Mouse (Mus musculus) G1E-ER4 (cell line): Measurements from ENCODE around the gene Gad2. TPM values are rescaled to one million over a fixed set of nuclear protein-coding genes. Genes with fewer than 3 reads are reported as not detected.

Source experiments
- GATA1 ChIP-seq: IDR thresholded peaks from one replicate; pipeline ENCODE4 v1.8.0; 2012; ENCODE audit warnings: low read length, inconsistent platforms
- polyA plus RNA-seq: library from polyadenylated mRNA; stranded (reverse); fragments of >175 nt; gene quantifications from 2 replicates; pipeline ENCODE4 v1.2.3, GENCODE M21; 2012

The Gad2 gene
- not detected in 2 replicates for polyA plus RNA-seq

DNA sequence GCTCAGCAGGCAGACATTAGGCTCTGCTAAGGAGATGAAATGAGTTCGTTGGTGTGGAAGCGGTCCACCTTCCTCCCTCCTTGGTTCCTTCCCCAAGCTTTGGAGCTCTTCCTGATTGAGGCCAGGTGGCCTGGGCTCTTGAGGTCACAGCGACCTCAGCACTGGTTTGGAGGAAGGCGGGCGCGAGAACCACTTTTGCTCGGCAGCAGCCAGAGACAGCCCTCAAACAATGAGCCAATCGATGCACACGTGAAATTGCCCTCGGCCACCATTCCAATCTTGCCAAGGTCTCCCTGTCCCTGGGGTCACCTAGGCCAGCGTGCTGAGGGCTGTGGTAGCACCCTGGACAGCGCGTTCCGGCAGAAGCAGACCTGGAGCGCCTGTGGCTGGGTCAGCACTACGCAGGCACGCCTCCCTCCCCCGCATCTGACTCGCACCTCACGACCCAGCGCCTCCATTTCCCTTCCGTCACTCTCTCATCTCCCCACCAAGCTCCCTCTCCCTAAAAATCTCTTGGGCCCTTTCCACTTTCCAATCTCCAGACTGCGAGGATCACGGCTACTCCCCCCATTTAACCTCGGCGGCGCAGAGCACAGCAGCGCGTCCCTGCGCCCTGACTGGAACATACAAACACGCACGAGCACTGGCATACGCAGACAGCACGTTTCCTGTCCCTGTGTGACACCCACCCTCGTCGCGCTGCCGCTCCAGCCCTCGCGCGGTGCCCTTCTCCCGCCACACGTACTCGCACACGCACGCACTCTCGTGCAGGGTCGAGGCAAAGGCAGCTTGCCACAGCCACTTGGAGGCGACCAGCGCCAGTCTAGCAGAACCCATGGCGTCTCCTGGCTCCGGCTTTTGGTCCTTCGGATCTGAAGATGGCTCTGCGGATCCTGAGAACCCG lies at the start of gene Gad2:
TSS of gene Gad2 (plus strand) at position 378 of the 904 bp plus-strand sequence.
- TF ChIP-seq GATA1 = no peak

- no peak for TF ChIP-seq GATA1
Observed at GRCm38 (mm10) chr2:22590206-22590490, 31.9 kb upstream of the Gad2 start.

DNA sequence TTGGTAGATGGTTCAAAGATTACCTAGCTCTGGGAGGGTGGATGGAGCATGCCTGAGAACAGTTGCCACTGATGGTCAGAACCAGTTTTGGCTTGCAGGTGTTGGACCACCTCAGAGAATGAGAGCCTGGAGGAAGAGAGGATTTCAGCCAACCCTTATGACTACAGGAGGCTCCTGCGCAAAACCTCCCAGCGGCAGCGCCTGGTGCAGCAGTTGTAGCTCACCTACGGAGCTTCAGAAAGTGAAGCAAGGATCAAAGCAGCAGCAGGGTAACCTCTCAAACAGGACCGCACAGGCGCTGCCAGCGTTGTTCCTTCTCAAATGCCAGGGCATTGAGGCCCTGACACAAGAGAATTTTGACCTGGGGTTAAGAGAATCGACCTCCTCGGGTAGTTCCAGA lies 4.1 kb upstream of the Gad2 start:
- no peak for TF ChIP-seq GATA1

DNA sequence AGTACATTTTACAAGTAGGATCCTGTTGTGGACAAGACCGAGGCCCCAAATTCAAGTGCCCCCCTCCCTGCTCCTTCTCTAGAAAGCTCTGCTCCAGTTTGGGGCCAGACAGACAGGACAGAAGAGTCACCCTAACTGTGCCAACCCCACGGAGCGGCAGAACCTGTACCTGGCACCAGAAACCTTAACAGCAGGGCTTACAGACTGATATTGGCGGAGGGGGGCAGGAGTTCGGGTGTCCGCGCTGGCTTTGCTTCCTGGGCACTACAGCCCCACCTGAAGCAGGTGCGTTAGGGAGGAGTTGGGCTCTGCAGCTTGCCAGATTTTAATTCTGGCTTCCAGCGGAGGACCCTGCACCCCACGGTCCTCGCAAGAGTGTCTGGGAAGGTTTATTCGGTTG lies 2.6 kb upstream of the Gad2 start:
- no peak for TF ChIP-seq GATA1

DNA sequence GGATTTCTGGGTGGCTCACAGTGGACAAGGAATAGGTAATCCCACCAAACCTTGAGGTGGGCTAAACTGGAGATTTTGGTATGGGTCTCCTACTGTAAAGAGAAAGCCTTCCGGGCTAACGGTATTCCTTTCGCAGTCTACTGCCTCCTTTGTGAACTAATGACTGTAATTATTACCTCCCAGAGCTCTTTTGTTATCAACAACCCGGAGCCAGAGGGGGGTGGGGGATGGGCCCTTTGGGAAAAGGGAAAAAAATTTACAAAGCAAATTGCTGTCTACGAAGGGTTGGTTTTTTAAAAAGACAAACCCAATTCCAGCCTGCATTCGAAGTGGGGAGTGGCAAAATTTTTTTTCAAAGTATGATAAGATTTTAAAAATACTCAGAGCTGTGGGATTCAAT lies 2.0 kb upstream of the Gad2 start:
- TF ChIP-seq GATA1 = no peak

DNA sequence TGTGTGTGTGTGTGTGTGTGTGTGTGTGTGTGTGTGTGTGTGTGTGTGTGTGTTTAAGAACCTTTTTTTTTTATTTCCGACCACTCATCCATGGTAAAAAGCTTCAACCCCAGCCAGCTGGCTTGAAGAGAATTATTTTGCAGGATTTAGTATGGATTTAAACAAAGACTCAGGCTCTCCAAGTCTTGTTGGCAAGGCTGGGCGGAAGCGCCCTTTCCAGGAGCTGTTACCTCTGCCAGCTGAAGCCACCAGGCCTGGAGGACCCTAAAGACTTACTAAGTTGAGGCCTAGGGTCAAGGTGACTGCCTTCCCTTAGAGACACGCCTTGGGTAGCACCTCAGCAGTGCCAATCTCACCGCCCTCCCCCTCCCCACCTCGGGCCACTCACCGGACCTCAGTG lies 1.5 kb upstream of the Gad2 start:
- no peak for TF ChIP-seq GATA1

DNA sequence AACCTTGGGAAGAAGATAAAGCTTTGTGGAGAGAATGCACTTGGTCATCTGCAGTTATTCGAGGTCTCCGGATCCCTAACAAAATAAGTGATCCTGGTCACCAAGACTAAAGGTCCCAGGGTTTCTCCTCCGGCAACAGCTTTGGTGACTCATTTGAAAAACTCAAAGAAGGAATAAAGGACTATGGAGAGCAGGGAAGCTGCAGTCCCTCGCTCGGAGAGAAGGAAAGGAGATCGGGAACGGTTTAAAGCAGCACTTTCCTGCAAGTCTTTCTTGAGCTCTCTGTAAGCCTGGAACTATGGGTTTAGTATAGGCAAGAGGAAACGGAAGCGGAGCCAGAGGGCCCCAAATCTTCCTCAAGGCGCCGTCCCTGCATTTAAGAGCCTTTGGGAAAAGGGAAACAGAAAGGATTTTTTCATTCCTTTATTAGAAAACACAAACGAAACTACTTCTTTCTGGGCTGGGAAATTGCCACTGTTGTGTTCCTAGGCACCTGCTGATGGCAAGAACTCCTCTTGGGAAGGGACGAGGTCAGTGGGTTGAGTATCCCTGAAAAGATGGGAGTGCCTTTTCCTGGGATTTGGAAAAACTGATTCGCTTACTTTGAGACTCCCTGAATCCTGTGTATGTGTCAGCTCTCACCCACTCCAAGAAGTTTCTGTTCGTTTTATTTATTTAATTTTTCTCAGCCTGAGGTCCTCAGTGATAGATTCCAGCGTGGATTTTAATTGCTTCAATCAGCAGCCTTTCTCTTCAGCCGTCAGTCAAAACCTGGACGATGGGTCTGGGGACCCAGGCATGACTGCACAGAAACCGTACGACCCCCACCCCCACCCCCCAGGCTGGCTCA lies 802 bp upstream of the Gad2 start:
- no peak for TF ChIP-seq GATA1

GRCm38 (mm10) chr2:22623111-22624070 lies 1.4 kb downstream of the Gad2 start:
- TF ChIP-seq GATA1 = no peak

GRCm38 (mm10) chr2:22624188-22624975 lies 2.4 kb downstream of the Gad2 start:
- no peak for TF ChIP-seq GATA1

DNA sequence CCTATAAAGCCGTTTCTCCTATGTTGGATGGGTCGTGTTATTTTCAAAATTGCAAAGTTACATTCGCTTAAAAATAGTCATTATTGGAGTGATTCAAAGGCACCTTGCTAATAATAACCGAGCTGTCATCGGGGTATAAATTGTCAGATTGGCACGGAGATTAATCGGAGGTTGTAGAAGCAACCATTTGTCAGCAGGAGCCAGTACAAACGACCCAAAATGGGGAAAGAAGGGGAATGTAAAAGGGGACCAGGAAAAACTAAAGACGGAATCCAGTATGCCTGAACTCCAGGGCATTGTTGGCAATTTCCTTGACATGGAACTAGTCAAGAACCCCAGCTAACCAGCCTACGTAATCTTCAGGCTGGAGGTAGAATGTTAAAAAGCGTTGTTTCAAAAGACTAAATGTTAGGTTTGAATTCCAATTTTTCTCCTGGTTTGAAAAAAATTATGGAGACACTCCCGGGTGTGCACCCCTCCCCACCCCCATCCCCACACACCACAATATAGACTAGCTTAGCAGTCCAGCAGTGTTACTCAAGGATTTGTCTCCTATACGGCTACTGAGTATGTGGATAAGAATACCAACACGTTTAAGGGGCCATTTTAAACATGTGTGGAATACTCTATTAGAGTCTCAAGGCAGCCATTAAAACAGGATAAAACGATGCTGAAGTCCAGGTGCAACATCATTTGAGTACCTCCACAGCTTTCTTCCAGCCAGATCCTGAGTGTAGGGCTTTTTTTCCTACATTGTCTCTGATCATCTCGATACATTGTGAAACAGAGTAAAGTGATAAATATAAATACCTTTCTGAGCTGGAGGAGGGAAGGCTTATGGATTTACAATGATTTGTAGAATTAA lies 3.3 kb downstream of the Gad2 start:
- no peak for TF ChIP-seq GATA1

- TF ChIP-seq GATA1 = no peak
Observed at GRCm38 (mm10) chr2:22627147-22627666, 5.2 kb downstream of the Gad2 start.

- peak; percentile 72 for TF ChIP-seq GATA1
Observed at GRCm38 (mm10) chr2:22627819-22628432, 5.9 kb downstream of the Gad2 start.

DNA sequence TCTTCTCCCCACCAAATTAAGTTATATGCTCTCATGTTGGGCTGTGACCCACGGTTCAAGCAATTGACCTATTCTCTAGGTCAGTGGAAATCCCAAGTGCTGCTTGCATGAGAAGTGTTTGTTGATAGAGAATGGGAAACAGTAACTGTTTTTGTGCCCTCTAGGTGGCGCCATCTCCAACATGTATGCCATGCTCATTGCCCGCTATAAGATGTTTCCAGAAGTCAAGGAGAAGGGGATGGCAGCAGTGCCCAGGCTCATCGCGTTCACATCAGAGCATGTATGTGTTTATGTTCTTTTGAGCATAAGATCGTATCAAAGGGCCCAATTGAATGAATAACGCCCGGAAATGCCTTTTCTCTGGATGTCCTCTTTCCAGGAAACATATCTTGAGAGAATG lies 12.8 kb downstream of the Gad2 start:
- TF ChIP-seq GATA1 = no peak
